Mouse (Mus musculus) lung, embryonic 14.5 days (tissue): ENCODE measurements around the gene Cyp21a1. TPM values are rescaled to one million over a fixed set of nuclear protein-coding genes. Genes with fewer than 3 reads are reported as not detected.
"Not testable (repeated sequence)": the region's sequence is repeated elsewhere in the genome, so short reads cannot be mapped to it uniquely, and the experiment has no call there.

ENCODE experiments used
- ATAC-seq: fragments of 200-750 bp; cut with Nextera tagmentation; 2 replicates; pipeline ENCODE4 v1.8.0; 2017; ENCODE audit warnings: mild to moderate bottlenecking, moderate TSS enrichment, moderate library complexity; ENCODE audit not compliant: insufficient read depth
- DNase-seq: peaks from one replicate; pipeline ENCODE4 v3.0.0-alpha.2; 2015
- H3K27ac ChIP-seq: fragments of 300-500 bp; sonication (generic); 2 replicates; pipeline ENCODE4 v1.5.1; 2014; ENCODE audit warnings: low read depth, mild to moderate bottlenecking, moderate library complexity
- H3K27me3 ChIP-seq: fragments of 300-500 bp; sonication (generic); 2 replicates; pipeline ENCODE4 v1.6.1; 2014; ENCODE audit warnings: low read length, control low read depth; ENCODE audit not compliant: insufficient read depth
- H3K36me3 ChIP-seq: fragments of 300-500 bp; sonication (generic); 2 replicates; pipeline ENCODE4 v1.6.1; 2014; ENCODE audit warnings: control low read depth; ENCODE audit not compliant: insufficient read depth
- H3K4me1 ChIP-seq: fragments of 300-500 bp; sonication (generic); 2 replicates; pipeline ENCODE4 v1.6.1; 2014; ENCODE audit warnings: antibody characterized with exemption, control low read depth; ENCODE audit not compliant: insufficient read depth
- H3K4me2 ChIP-seq: fragments of 300-500 bp; sonication (generic); 2 replicates; pipeline ENCODE4 v1.6.1; 2014; ENCODE audit warnings: mild to moderate bottlenecking
- H3K4me3 ChIP-seq: fragments of 300-500 bp; sonication (generic); 2 replicates; pipeline ENCODE4 v1.5.1; 2014; ENCODE audit warnings: low read depth, low read length
- H3K9ac ChIP-seq: fragments of 300-500 bp; sonication (generic); 2 replicates; pipeline ENCODE4 v1.6.1; 2014
- H3K9me3 ChIP-seq: fragments of 300-500 bp; sonication (generic); 2 replicates; pipeline ENCODE4 v1.6.1; 2016; ENCODE audit warnings: low read depth, low read length, control low read depth
- CTCF ChIP-seq: IDR thresholded peaks from 2 replicates; pipeline ENCODE4 v1.5.1; 2016; ENCODE audit warnings: antibody characterized with exemption, low read depth
- WGBS: fragments of 180-500 bp; shearing (Covaris S2); extraction: QIAGEN DNeasy Blood & Tissue Kit; methylation state at CpG from one replicate; pipeline ENCODE4 v1.1.7; 2014; 5-methylcytosine and 5-hydroxymethylcytosine counted together
- polyA plus RNA-seq: library from polyadenylated mRNA; unstranded; fragments of >200 nt; fragmentation: Nextera tagmentation; extraction: Ambion mirVana; gene quantifications from 2 replicates; pipeline ENCODE4 v1.2.1, GENCODE M21; 2014

The Cyp21a1 gene
- polyA plus RNA-seq, 1 experiment from 2014 or later = not detected

- no peak overlapping the region for H3K4me2 ChIP-seq
- no peak for ATAC-seq
Measured at GRCm38 (mm10) chr17:34804871-34805562, 656 bp upstream of the Cyp21a1 start.

GRCm38 (mm10) chr17:34803367-34803766 is 994 bp downstream of the Cyp21a1 start:
- not testable (repeated sequence) for H3K4me2 ChIP-seq, DNase-seq, H3K36me3 ChIP-seq, ATAC-seq, H3K27ac ChIP-seq, H3K9me3 ChIP-seq, H3K27me3 ChIP-seq, H3K4me1 ChIP-seq, H3K9ac ChIP-seq, H3K4me3 ChIP-seq
- WGBS = 89% methylated on average over 6 of the region's 6 CpGs

More at GRCm38 (mm10) chr17:34804871-34805562, 656 bp upstream of the Cyp21a1 start:
- peak; percentile 42 for TF ChIP-seq CTCF
- H3K4me1 ChIP-seq = no peaks in the 10 kb centered on the region
- H3K27ac ChIP-seq = no peak overlapping the region
- H3K9me3 ChIP-seq = 0 out of 2 replicates have a peak, but pooled peaks cover 7% of the 10 kb centered on the region
- DNase-seq = no peak
- H3K9ac ChIP-seq = no peak overlapping the region
- H3K27me3 ChIP-seq = no peaks in the 10 kb centered on the region
- no peaks in the 10 kb centered on the region for H3K36me3 ChIP-seq
- WGBS = 61% methylated on average over 6 of the region's 6 CpGs
- H3K4me3 ChIP-seq = no peak overlapping the region

GRCm38 (mm10) chr17:34802756-34803155 is 1.6 kb downstream of the Cyp21a1 start:
- not testable (repeated sequence) for H3K27ac ChIP-seq, ATAC-seq
- WGBS = 93% methylated on average over 9 of the region's 9 CpGs

GRCm38 (mm10) chr17:34800781-34801305 is 3.5 kb downstream of the Cyp21a1 start:
- WGBS = 89% methylated on average over 13 of the region's 16 CpGs
- H3K4me2 ChIP-seq, ATAC-seq, H3K27me3 ChIP-seq, H3K4me3 ChIP-seq, H3K9me3 ChIP-seq, H3K9ac ChIP-seq, H3K4me1 ChIP-seq, DNase-seq, H3K27ac ChIP-seq, H3K36me3 ChIP-seq: not testable (repeated sequence)

More at GRCm38 (mm10) chr17:34802756-34803155, 1.6 kb downstream of the Cyp21a1 start:
- H3K9me3 ChIP-seq, H3K27me3 ChIP-seq, H3K4me3 ChIP-seq, DNase-seq, H3K36me3 ChIP-seq, H3K4me2 ChIP-seq, H3K4me1 ChIP-seq, H3K9ac ChIP-seq: not testable (repeated sequence)

GRCm38 (mm10) chr17:34799531-34799925 is 4.8 kb downstream of the Cyp21a1 start:
- Histone ChIP-seq H3K9me3 (no peaks in the 10 kb centered on the region), H3K27ac (no peak overlapping the region), H3K4me3 (no peak overlapping the region), H3K9ac (no peak overlapping the region), H3K4me1 (no peaks in the 10 kb centered on the region), H3K4me2 (no peak overlapping the region), H3K27me3 (no peaks in the 10 kb centered on the region), H3K36me3 (no peaks in the 10 kb centered on the region)
- no peak for DNase-seq
- WGBS = 85% methylated on average over 4 of the region's 4 CpGs
- no peak for TF ChIP-seq CTCF
- no peak for ATAC-seq

- no peaks in the 10 kb centered on the region for H3K36me3 ChIP-seq
- no peak overlapping the region for H3K9ac ChIP-seq
- no peak for TF ChIP-seq CTCF
- H3K9me3 ChIP-seq = no peaks in the 10 kb centered on the region
- no peaks in the 10 kb centered on the region for H3K4me1 ChIP-seq
- no peak overlapping the region for H3K4me2 ChIP-seq
- DNase-seq = no peak
- no peak overlapping the region for H3K27ac ChIP-seq
- H3K4me3 ChIP-seq = no peak overlapping the region
- ATAC-seq = no peak
- no peaks in the 10 kb centered on the region for H3K27me3 ChIP-seq
- 90% methylated on average over 14 of the region's 17 CpGs for WGBS
Measured at GRCm38 (mm10) chr17:34798866-34799530, 5.4 kb downstream of the Cyp21a1 start.

GRCm38 (mm10) chr17:34798071-34798470 is 6.3 kb downstream of the Cyp21a1 start:
- not testable (repeated sequence) for H3K27me3 ChIP-seq, H3K27ac ChIP-seq, H3K4me3 ChIP-seq, H3K4me2 ChIP-seq, H3K36me3 ChIP-seq, ATAC-seq, DNase-seq, H3K9me3 ChIP-seq, H3K9ac ChIP-seq, H3K4me1 ChIP-seq
- 72% methylated on average over 6 of the region's 7 CpGs for WGBS

GRCm38 (mm10) chr17:34797211-34797995 is 7.0 kb downstream of the Cyp21a1 start:
- H3K4me3 ChIP-seq, H3K9ac ChIP-seq, H3K27me3 ChIP-seq, DNase-seq, H3K9me3 ChIP-seq, H3K4me2 ChIP-seq, H3K4me1 ChIP-seq, ATAC-seq, H3K36me3 ChIP-seq, H3K27ac ChIP-seq: not testable (repeated sequence)
- 81% methylated on average over 10 of the region's 10 CpGs for WGBS
